Mouse (Mus musculus): ENCODE measurements at regions not wholly inside any gene's neighbourhood (a gene's known extent, or its start where the extent isn't known, plus 50 kb on each side); places are given as distances from the start of the nearest gene placed in this dataset.
A peak's percentile ranks its signal among the peaks of the same experiment; 100 is the strongest.

- peak; percentile 94 for ATAC-seq (ENCODE audit: insufficient read depth, low read depth)
- peak; percentile 87 for DNase-seq (ENCODE audit: low spot score)
- Histone ChIP-seq H3K27me3 (ENCODE audit: control insufficient read depth, insufficient read depth, low read length) (no peaks in the 10 kb centered on the region), H3K4me1 (ENCODE audit: control insufficient read depth, insufficient read depth) (0 out of 2 replicates have a peak, but pooled peaks cover 10% of the 10 kb centered on the region), H3K9ac (replicated peaks; ENCODE audit: low read depth, low read length) (0 out of 2 replicates have a peak overlapping the region, but pooled peaks have one; percentile 0), H3K4me2 (ENCODE audit: low read depth, low read length) (peak overlapping the region; percentile 19), H3K4me3 (ENCODE audit: low read depth, low read length) (no peak overlapping the region), H3K9me3 (replicated peaks; ENCODE audit: control insufficient read depth, low read length) (no peaks in the 10 kb centered on the region), H3K27ac (ENCODE audit: low read depth) (peak overlapping the region; percentile 83), H3K36me3 (replicated peaks; ENCODE audit: control insufficient read depth, insufficient read depth, low read length) (no peaks in the 10 kb centered on the region)
- WGBS = 25% methylated on average over 8 of the region's 8 CpGs
- TF ChIP-seq CTCF (IDR thresholded peaks at IDR 0.05; ENCODE audit: low read depth) (no peak), EP300 (IDR thresholded peaks at IDR 0.05; ENCODE audit: low read depth) (peak; percentile 75)
Measured at GRCm38 (mm10) chr5:141115963-141116362, 115.6 kb upstream of the Card11 start.

DNA sequence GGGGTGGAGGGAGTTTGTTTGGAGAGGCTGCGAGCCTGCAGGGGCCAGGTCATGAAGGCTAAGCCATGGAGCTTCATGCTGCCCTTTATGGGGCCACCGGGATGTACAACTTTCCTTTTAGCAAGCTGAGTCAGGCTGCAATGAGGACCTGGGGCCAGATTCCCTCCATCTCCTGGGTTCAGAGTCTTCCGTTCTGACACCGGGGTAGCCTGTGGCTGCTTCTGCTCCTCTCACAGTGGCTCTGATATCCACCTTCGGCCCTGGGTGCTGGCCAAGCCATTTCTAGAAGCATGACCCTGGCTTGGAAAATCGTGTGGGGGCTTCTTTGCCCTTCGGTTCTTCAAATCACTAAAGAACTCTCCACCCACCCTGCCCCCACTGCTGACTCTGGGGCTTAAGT lies 115.4 kb upstream of the Sdk1 start:
- Histone ChIP-seq H3K27me3 (ENCODE audit: control insufficient read depth, insufficient read depth, low read length) (no peaks in the 10 kb centered on the region), H3K9me3 (replicated peaks; ENCODE audit: control insufficient read depth, low read length) (no peaks in the 10 kb centered on the region), H3K27ac (ENCODE audit: low read depth) (no peak overlapping the region), H3K36me3 (replicated peaks; ENCODE audit: control insufficient read depth, insufficient read depth, low read length) (no peaks in the 10 kb centered on the region), H3K4me2 (ENCODE audit: low read depth, low read length) (no peak overlapping the region), H3K4me3 (ENCODE audit: low read depth, low read length) (no peak overlapping the region), H3K9ac (replicated peaks; ENCODE audit: low read depth, low read length) (no peak overlapping the region), H3K4me1 (ENCODE audit: control insufficient read depth, insufficient read depth) (no peaks in the 10 kb centered on the region)
- no peak for ATAC-seq (ENCODE audit: insufficient read depth, low read depth)
- DNase-seq (ENCODE audit: low spot score) = no peak
- 89% methylated on average over 7 of the region's 7 CpGs for WGBS
- TF ChIP-seq CTCF (IDR thresholded peaks at IDR 0.05; ENCODE audit: low read depth) (no peak), EP300 (IDR thresholded peaks at IDR 0.05; ENCODE audit: low read depth) (no peak)

- no peak for ATAC-seq (ENCODE audit: insufficient read depth, low read depth)
- H3K9ac ChIP-seq (replicated peaks; ENCODE audit: low read depth, low read length) = no peak overlapping the region
- no peak for DNase-seq (ENCODE audit: low spot score)
- H3K4me3 ChIP-seq (ENCODE audit: low read depth, low read length) = no peak overlapping the region
- no peaks in the 10 kb centered on the region for H3K9me3 ChIP-seq (replicated peaks; ENCODE audit: control insufficient read depth, low read length)
- no peak overlapping the region for H3K4me2 ChIP-seq (ENCODE audit: low read depth, low read length)
- no peak overlapping the region for H3K27ac ChIP-seq (ENCODE audit: low read depth)
- no peaks in the 10 kb centered on the region for H3K36me3 ChIP-seq (replicated peaks; ENCODE audit: control insufficient read depth, insufficient read depth, low read length)
- no peak for TF ChIP-seq CTCF (IDR thresholded peaks at IDR 0.05; ENCODE audit: low read depth)
- H3K4me1 ChIP-seq (ENCODE audit: control insufficient read depth, insufficient read depth) = 0 out of 2 replicates have a peak, but pooled peaks cover under 1% of the 10 kb centered on the region
- H3K27me3 ChIP-seq (ENCODE audit: control insufficient read depth, insufficient read depth, low read length) = no peaks in the 10 kb centered on the region
- WGBS = 46% methylated on average over 7 of the region's 7 CpGs
Measured at GRCm38 (mm10) chr5:141126536-141126935, 114.8 kb upstream of the Sdk1 start.

- Histone ChIP-seq H3K4me2 (ENCODE audit: low read depth, low read length) (no peak overlapping the region), H3K36me3 (replicated peaks; ENCODE audit: control insufficient read depth, insufficient read depth, low read length) (no peaks in the 10 kb centered on the region), H3K27me3 (ENCODE audit: control insufficient read depth, insufficient read depth, low read length) (no peaks in the 10 kb centered on the region), H3K9me3 (replicated peaks; ENCODE audit: control insufficient read depth, low read length) (no peaks in the 10 kb centered on the region), H3K9ac (replicated peaks; ENCODE audit: low read depth, low read length) (no peak overlapping the region), H3K4me1 (ENCODE audit: control insufficient read depth, insufficient read depth) (peaks cover 8% of the 10 kb centered on the region; the same call in 1 of the 2 replicates), H3K4me3 (ENCODE audit: low read depth, low read length) (no peak overlapping the region), H3K27ac (ENCODE audit: low read depth) (no peak overlapping the region)
- ATAC-seq (ENCODE audit: insufficient read depth, low read depth) = no peak
- 81% methylated on average over 1 of the region's 1 CpGs for WGBS
- no peak for TF ChIP-seq EP300 (IDR thresholded peaks at IDR 0.05; ENCODE audit: low read depth)
- TF ChIP-seq CTCF (IDR thresholded peaks at IDR 0.05; ENCODE audit: low read depth) = no peak
- DNase-seq (ENCODE audit: low spot score) = no peak
Measured at GRCm38 (mm10) chr5:141131036-141131435, 110.3 kb upstream of the Sdk1 start.

DNA sequence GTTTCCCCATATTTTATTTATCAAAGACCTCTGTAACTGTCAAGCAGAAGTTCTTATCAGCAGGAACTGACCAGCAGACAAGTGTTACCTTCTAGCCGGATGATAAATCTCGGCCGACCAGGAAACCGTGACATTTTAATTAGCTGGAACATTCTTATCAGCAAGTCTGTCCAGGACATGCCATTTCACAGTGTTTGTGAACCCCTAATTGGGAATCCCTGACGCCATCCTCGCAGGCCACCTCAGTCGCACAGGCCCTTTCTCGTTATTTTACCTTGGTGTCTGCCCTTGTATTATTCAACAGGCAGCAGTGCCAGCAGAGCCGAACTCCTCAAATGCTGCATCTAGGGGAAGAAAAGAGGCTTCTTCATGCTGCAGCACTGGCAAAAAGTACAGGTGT lies 109.4 kb upstream of the Sdk1 start:
- Histone ChIP-seq H3K27ac (ENCODE audit: low read depth) (no peak overlapping the region), H3K4me3 (ENCODE audit: low read depth, low read length) (no peak overlapping the region), H3K9ac (replicated peaks; ENCODE audit: low read depth, low read length) (no peak overlapping the region), H3K36me3 (replicated peaks; ENCODE audit: control insufficient read depth, insufficient read depth, low read length) (no peaks in the 10 kb centered on the region), H3K4me1 (ENCODE audit: control insufficient read depth, insufficient read depth) (peaks cover 8% of the 10 kb centered on the region; the same call in 1 of the 2 replicates), H3K27me3 (ENCODE audit: control insufficient read depth, insufficient read depth, low read length) (no peaks in the 10 kb centered on the region), H3K4me2 (ENCODE audit: low read depth, low read length) (no peak overlapping the region), H3K9me3 (replicated peaks; ENCODE audit: control insufficient read depth, low read length) (no peaks in the 10 kb centered on the region)
- no peak for TF ChIP-seq CTCF (IDR thresholded peaks at IDR 0.05; ENCODE audit: low read depth)
- TF ChIP-seq EP300 (IDR thresholded peaks at IDR 0.05; ENCODE audit: low read depth) = no peak
- no peak for DNase-seq (ENCODE audit: low spot score)
- WGBS = 18% methylated on average over 9 of the region's 9 CpGs
- ATAC-seq (ENCODE audit: insufficient read depth, low read depth) = no peak

DNA sequence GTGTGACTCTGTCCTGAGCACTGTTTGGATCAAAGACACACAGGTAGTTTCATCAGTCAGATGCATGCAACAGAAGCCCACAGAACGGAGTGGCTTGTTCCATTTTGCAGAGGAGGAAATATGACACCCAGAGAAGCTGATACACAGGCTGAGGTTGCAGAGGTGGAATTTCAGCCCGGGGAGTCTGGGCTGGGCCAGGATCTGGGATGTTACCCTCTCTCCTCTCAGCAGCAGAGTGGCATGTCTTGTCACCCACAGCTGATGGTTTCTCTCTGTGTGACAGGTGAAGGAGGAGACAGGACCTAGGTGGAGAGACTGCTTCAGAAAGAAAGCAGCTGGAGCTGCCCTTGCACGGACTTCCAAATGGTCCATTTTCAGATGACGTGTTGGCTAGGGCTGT lies 105.1 kb upstream of the Sdk1 start:
- Histone ChIP-seq H3K4me1 (ENCODE audit: control insufficient read depth, insufficient read depth) (peaks cover 17% of the 10 kb centered on the region), H3K9me3 (replicated peaks; ENCODE audit: control insufficient read depth, low read length) (no peaks in the 10 kb centered on the region), H3K27me3 (ENCODE audit: control insufficient read depth, insufficient read depth, low read length) (no peaks in the 10 kb centered on the region), H3K27ac (ENCODE audit: low read depth) (no peak overlapping the region), H3K36me3 (replicated peaks; ENCODE audit: control insufficient read depth, insufficient read depth, low read length) (no peaks in the 10 kb centered on the region), H3K4me2 (ENCODE audit: low read depth, low read length) (no peak overlapping the region), H3K9ac (replicated peaks; ENCODE audit: low read depth, low read length) (no peak overlapping the region), H3K4me3 (ENCODE audit: low read depth, low read length) (no peak overlapping the region)
- WGBS = 31% methylated on average over 4 of the region's 4 CpGs
- DNase-seq (ENCODE audit: low spot score) (no peak), ATAC-seq (ENCODE audit: insufficient read depth, low read depth) (no peak)
- TF ChIP-seq EP300 (IDR thresholded peaks at IDR 0.05; ENCODE audit: low read depth) = no peak
- no peak for TF ChIP-seq CTCF (IDR thresholded peaks at IDR 0.05; ENCODE audit: low read depth)

Measured in heart, postnatal 0 days (tissue).